Mouse (Mus musculus): ENCODE results near the gene Ddx20.

DNA sequence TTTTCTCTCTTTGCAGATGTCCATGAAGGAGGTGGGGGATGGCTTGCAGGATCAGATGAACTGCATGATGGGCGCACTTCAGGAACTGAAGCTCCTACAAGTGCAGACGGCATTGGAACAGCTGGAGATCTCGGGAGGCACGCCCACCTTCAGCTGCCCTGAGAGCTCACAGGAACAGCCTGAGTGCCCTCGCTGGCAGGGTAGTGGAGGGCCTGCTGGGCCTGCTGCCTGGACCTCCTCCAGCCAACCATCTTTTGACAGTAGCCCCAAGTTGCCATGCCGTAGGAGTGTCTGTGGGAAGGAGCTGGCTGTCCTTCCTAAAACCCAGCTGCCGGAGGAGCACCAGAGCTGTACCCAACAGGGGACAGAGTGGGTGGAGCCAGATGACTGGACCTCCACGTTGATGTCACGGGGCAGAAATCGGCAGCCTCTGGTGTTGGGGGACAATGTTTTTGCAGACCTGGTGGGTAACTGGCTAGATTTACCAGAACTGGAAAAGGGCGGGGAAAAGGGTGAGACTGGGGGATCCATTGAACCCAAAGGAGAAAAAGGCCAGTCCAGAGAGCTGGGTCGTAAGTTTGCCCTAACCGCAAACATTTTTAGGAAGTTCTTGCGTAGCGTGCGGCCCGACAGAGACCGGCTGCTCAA is 29.1 kb upstream of the Ddx20 start:
- TF ChIP-seq POLR2AphosphoS2 (IDR thresholded peaks at IDR 0.05; ENCODE audit: low read length) (no peak), POLR2A (IDR thresholded peaks at IDR 0.05; ENCODE audit: control insufficient read depth in 1 of 2, insufficient read depth in 1 of 2, low read depth in 1 of 2, low read length in 2 of 2, poor library complexity in 1 of 2) (no peak), RCOR1 (IDR thresholded peaks at IDR 0.05; ENCODE audit: low read depth, low read length) (no peak), CTCF (IDR thresholded peaks at IDR 0.05 in 2 of 3, conservative IDR thresholded peaks at IDR 0.05 in 1 of 3; ENCODE audit: control insufficient read depth in 1 of 3, insufficient read depth in 1 of 3, low read depth in 2 of 3, low read length in 3 of 3, poor library complexity in 1 of 3, severe bottlenecking in 1 of 3) (no peak), UBTF (IDR thresholded peaks at IDR 0.05; ENCODE audit: borderline replicate concordance, insufficient read depth, low read depth, low read length) (no peak), EP300 (IDR thresholded peaks at IDR 0.05; ENCODE audit: low read depth in 1 of 2, low read length in 2 of 2) (no peak), MAZ (IDR thresholded peaks at IDR 0.05; ENCODE audit: low read depth, low read length) (no peak), ZC3H11A (IDR thresholded peaks at IDR 0.05; ENCODE audit: low read depth, low read length) (no peak), HCFC1 (IDR thresholded peaks at IDR 0.05; ENCODE audit: low read depth, low read length) (no peak)

Measured in MEL (cell line).